Mouse (Mus musculus) lung, postnatal 4 days (tissue): Measurements from ENCODE around the gene Them7.

Experiments
- DNase-seq, 2 experiments: peaks; one replicate each; pipeline ENCODE4 v3.0.0; 2021

Gene Them7

DNA sequence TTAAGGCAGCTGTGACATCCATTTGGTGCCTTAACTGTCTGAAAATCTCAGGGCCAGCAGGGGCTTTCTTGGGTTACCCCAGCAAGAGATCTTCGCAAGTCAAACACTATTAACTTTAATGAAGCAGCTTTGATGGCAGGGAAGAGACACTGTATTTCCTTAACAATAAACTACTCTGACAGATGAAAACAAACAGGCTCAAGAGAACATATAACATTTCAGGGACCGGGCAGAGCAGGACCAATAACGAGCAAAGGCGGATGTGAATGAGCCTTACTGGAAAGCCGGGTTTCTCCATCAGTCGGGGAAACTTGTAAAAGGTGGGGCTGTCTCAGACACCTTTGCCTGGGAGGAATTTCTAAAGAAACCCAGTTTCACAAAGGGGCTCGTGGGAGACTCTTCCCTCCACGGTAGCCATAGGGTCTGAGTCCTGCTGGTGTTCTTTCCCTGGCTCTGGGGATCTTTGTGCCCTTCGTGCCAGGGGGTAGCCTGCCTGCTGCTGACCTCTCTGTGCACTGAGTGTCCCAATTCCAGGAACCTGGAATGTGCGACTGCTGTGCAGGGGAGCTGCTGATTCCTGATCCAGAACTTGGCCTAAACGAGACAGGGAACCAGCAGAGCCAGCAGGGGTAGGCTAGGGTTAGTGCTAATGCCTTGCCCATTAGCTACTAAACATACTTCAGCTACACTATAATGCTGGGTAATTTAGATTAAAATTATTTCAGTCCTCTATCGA, 11.4 kb downstream of the Them7 start:
- DNase-seq: no peak

DNA sequence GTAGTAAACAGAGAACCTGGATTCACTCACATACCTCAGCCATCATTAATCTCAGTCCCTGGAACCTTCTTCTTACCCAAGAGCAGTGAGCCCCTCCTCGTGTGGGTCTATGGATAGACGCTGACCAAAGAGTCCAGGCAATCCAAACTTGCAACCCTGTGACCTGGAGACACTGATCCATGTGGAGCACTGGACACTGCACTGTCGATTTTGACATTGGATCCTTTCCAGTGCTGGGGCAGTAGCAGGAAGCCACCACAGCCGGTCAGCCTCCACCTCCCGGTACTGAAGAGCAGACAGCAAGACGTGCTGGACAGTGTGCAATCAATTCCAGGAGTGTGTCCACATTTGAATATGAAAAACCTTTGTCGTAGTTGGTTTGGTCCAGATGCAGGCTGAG, 13.3 kb downstream of the Them7 start:
- no peak for DNase-seq

DNA sequence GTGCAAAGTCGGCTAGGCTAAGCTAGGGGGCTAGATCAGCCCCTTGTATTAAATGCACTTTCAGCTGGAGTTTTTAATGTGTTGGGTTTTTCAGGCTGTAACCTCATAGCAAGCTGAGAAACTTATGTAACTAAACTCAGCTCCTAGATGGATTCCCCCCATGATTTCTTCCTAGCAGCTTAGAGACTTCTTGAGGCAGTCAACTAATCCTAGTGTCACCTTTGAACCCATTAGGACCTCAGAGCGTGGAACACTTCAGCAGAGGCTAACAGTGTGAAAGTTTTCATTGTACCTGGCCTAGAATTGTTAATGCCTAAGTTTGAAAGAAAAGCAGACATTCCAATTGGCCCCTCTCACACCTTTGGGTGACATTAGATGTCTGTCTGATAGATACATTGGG, 13.7 kb downstream of the Them7 start:
- DNase-seq: no peak

DNA sequence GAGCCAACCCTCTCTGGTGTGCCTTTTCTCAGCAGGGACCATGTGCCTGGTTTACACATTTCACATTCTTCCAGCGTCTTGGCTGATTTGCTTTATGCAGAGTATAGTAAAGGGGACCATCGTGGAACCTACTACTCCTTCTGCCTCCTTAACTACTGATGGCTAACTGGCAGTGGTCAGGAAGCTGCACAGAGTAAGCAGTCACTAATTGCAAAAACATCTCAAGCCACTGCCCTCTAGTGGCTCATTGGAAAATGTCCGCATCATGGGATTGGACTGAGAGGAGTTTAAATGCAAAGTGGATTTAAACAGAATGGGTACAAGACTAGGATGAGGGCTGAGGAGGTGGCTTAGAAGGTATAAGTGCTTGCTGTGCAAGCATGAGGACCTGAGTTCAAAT, 14.7 kb downstream of the Them7 start:
- peak in 1 of 2 experiments; percentile 16 for DNase-seq

DNA sequence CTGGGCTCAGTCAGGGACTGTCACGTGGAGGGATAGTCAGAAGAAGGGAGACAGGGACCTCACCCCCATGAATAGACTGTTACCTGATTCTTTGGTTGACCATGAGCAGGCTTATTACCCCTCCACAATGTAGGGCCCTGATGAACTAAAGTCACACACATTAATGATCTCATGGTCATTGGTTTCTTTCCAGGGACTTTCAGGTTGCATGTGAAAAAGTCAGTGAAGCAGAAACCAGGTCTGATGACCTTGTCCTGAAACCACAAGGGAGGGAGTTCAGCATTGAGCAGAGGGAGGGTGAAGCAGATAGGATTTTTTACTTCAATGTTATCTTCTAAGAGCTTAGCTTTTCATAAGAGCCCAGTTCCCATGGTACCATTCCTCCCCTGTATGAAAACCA, 16.5 kb downstream of the Them7 start:
- DNase-seq: no peak

DNA sequence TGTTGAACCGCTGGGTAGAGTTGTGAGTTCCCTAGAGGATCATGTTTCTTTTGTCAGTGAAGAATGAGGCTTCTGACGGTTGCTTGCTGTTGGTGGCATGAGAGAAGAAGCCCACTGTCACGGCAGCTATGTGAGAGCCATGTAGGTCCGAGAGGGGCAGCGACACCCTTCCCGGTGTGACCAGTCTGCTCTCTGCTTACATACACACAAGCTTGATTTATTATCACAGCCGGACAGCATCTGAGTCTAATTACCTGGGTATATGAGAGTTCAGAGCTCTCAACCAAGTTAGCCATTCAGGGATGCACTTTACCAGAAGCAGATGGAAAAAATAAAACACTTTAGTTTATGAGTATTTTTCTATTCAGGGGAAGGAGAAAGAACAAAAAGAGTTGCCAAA, 18.8 kb downstream of the Them7 start:
- DNase-seq: no peak

DNA sequence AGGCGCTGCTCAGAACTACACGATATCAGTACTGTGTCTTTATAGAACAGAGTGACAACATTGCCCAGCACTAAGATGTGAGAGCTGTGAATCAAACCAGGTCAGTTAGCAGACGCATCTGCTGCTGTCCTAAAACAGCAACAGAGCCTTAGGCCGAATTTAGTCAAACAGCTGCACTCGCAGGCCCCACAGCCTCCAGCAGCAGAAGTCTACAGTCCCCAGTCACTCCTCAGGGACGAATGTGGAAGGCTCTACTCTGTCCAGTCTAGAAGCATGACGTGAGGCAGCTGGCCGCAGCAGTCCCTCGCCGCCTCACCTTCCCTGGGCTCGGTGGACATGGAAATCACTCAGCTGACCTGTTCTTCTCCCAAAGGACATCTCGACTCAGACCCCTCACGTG, 20.6 kb downstream of the Them7 start:
- DNase-seq: no peak

DNA sequence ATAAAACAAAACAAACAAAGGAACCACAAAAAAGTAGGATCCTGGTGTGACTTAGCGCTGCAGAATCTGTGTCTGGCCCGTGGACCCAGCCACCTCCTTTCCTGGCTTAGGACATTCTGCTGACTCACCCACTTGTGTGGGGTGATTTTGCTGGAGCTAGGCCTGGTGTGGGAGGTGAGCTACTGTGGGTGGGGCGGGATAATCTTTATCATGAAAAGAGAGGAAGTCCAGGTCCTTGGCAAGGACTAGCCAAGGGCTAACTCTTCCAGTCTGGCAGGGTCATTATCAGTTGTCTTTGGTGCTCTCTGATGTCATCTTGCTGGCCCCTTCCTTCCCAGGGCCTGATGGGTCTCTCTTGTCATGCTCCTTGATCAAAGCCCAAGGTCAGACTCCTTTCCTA, 27.9 kb downstream of the Them7 start:
- no peak for DNase-seq

DNA sequence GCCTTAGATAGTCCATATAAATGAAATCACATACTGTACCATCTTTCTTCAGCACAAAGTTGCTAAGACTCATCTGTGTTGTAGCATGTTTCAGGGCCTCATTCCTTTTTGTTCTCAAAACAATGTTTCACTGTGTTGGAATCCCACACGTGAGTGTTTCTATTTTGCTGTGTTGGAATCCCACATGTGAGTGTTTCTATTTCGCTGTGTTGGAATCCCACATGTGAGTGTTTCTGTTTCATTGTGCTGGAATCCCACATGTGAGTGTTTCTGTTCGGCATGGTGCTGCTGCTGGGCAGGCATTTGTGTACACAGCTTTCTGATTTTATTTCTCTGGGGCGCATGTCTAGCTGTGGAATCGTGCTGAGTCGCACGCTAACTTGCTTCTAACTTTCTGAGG, 28.7 kb downstream of the Them7 start:
- no peak for DNase-seq

DNA sequence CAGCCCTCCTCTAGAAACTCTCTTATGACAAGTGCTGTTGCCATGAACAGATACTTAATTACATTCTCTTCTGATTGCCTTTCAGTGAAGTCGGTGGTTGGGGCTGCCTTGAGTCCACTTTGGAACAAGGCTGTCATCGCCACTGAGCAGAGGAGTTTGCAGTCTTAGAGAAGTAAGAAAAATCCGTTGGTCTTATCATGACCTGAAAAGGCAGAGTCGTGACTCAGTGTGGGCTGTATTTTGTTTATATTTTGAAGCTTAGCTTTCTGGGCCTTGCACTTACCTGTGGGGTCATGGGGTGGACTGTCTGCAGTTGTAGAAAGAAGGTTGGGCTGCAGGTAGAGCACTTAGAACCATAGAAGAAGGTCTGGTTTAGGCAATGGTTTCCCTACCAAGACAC, 31.3 kb downstream of the Them7 start:
- no peak for DNase-seq

DNA sequence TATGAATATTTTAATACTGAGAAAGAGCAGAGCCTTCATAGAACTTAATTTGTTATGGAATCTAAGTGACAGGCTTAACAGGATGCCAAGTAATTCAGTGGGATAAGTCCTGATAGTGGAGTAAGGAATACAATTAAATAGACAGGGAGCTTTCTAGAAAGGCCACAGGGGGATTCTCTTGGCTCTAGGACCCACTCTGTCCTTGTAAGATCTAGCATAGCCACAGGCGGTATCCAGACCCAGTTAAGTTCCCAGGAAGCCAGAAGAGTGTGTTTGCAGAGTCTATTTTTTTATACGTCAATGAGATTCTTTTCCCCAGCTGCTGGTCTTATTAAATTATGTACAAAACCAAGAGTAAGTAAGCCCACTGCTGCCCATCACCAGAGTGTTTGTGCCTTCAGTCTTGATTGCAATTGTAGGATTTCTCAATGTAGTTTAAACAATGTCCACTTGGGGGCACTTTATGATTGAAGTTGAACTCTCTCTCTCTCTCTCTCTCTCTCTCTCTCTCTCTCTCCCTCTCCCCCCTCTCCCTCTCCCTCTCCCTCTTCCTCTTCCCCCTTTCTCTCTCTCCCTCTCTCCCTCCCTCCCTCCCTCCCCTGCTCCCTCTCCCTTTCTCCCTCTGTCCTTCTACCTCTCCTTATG, 32.4 kb downstream of the Them7 start:
- DNase-seq: no peak

DNA sequence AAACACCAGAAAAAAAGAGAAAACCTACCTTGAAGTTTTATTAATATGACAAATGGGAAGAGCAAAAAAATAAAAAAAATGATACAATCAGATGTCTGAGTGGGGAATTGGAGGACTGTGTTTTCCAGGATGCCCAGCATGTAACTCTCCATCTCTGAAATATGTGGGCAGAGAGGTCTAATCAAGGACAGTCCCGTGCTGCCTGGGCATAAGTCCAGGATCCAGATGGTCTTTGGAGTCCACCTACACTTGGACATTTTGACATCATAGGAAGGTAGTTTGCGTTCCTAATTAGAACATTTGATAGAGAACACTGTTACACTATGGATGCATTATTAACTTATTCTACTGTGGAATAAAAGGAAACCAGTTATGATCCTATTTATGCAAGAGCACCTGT, 33.3 kb downstream of the Them7 start:
- DNase-seq: no peak

DNA sequence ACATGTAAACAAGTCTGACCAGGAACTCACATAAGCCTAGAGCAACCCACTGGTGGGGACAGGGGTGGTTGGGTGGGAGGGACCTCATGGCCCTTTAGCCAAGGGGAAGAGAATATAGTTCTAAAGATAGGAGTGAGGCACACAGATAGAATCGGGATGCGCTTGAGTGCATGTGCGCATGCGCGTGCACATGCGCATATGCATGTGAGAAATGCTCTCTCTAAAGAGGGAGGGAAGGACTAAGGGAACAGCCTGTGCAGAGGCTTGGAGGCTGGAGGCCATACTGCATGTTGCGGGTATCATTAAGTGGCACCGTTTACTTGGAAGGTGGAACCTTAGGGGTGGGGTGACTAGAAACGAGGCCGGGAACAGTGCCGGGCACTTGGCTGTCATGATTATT, 37.2 kb downstream of the Them7 start:
- no peak for DNase-seq

DNA sequence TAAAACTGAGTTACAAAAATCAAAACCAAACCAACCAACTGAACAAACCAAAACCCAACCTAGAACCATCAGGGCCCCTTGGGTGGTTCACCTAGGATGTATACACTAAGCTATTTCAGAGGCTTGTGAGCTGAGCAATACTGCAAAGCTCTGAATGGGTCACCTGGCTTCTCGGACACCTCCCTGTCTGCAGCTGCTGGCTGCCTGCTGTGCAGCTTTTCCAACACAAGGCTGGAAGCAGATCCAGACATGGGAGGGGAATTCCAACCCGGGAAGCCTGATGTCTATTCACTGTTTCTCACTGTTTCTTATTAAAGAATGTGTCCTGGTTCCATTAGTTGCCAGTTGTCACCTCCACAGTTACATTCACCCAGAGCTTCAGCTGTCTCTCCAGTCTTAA, 39.1 kb downstream of the Them7 start:
- DNase-seq: no peak

DNA sequence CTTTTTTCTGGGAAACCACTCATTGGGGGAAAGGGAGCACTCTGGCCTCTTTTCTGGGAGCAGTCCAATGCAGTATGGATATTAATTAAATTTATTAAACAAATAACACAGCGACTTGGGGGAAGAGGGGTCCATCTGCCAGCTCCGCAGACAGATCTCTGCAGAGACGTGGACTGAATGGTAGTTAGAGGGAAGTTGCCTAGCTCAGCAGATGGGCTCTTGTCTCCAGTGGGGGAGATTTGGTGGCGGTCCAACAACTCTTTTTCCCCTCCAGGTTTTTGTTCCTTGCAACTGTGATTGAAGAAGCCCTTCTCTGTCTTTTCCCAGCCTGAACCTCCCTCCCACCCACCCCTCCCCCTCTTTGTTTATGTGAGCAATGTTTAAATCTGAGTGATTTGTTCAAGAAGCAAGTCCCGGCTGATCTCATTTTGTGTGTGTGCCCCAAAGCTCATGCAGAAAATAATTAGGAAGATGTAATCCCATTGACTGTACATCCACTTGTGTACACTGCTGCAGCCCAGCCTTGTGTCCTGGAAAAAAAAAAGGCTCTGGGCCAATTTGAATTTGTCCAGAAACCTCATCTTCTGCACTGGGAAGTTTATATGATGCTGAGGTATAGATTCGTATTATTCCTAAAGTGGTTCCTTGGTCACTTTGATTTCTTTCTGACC, 58.4 kb downstream of the Them7 start:
- DNase-seq: no peak

DNA sequence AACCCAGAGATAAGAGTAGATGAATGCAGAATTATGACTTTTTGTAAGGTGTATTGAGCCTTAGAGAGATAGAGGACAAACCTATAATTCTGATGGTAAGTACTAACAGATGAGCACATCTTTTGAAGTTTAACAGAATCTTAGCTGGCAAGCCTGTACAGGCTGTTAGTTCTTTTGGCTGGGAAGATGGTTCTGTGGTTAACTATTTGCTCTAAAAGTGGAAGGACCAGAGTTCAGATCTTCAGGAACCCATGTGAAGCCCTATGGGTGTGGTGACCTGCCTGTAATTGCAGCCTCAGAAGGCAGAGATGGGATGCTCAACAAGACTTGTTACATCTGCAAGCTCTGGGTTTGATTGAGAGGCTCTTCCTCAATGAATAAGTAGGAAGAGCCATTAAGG, 59.7 kb downstream of the Them7 start:
- DNase-seq: no peak

DNA sequence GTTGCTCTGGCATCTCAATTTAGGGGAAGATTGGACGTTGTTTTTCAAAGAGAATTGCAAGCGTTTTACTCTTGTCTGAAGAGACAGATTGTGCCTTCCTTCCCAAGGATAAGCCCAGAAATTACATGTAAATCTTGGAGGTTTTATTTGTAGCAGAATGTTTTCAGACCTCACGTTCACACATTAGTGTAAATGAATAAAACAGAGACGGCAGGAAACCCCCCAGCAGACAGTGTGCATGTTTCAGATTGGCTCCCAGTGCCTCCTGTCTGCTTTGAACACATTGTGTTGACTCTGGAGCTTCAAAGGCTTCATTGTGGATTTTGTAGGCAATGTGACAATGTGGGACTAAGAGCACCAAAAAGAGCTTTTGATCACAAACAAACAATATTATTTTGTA, 60.7 kb downstream of the Them7 start:
- no peak for DNase-seq

DNA sequence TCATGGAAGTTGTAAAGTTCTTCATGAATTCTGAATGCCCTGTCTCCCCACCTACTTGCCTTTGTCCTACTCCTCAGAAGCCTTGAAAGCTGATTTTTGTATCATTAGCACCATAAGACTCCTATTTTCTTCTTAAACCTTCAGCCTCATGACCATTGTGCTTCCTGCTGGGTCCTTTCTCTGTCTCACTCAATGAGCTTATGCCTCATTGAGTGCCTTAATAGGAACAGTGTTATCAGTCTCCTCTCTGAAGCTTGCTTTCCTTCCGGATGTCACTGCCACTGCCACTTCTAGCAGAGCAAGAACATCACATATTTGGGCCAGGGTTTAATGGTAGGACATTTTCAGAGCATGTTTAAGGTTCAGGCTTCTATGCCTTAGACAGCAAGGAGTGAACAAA, 71.7 kb downstream of the Them7 start:
- DNase-seq: no peak

DNA sequence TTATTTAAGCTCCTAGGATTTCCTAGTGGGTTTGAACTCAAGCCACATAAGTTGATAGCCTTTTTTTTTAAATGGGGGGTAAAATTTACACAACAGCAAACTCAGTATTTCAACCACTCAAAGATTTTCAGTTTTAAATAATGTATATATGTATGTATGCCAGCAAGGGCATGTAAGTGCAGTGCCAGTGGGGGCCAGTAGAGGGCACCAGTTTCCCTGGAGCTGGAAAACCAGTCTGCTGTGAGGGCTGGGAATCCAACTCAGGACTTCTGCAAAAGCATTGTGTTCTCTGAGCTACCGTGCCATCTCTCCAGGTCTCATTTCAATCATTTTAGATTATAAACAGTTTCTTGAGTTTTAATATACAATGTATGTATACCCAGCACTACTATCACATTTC, 74.8 kb downstream of the Them7 start:
- no peak for DNase-seq

DNA sequence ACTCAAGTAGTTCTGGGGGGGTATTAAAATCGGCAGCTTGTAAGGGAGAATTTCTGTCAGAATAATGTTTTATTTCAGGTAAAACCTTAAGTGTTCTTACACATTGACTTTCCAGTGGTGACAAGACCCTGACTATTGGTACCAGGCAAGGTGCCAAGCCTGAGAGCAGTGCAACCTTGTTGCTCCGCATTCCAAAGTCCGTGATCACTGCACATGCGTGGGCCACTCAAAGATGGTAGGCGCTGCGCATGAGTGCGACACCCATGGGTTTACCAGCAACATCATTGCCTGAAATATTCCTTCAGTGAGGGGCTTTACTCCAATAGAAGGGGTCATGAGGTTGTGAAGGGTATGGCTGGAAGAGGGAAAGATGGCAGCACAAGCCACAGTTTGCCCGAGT, 77.0 kb downstream of the Them7 start:
- DNase-seq: peak in 1 of 2 experiments; percentile 8

DNA sequence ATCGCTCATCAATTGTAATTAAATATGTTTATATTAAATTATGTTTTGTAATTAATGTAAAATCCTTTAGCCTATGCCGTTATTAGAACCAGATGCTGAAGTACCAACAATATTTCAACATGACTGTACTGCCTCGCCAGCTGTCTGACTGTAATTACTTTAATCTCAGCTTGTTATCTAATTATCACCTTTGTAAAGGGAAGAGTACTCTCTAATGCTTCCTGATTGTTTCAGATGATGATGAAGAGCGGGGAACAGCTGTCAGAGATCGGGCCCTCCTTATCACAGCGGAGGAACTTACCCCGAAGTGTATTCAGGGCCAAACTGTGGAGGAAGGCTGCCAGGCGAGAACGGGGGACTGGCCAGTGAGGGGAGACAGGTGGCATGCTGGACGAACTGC, 77.4 kb downstream of the Them7 start:
- no peak for DNase-seq

DNA sequence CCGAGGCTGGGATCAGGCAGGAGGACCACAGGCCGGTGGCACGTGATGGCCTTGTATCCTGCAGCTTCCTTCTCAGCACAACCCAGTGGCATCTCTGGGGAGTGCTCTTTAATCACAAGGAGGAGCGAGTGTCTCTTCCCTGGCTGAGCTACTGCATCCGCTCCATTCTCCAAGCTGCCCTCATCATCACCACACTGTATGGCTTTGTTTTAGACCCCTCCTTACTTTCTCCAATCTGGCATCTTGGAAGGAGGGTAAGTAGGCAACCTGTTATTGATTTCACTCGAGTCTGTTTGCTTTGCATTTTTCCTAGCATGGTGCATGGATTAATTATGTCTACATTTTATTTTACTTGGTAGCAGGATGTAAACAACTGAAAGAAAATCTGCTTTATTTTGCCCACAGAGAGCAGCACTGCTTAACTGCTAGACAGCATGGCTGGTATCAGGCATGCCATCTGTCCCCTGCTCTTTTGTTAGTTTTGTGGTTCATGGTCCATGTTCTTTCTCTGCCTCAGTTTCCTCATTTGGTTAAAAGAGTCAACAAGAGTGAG, 79.9 kb downstream of the Them7 start:
- no peak for DNase-seq

DNA sequence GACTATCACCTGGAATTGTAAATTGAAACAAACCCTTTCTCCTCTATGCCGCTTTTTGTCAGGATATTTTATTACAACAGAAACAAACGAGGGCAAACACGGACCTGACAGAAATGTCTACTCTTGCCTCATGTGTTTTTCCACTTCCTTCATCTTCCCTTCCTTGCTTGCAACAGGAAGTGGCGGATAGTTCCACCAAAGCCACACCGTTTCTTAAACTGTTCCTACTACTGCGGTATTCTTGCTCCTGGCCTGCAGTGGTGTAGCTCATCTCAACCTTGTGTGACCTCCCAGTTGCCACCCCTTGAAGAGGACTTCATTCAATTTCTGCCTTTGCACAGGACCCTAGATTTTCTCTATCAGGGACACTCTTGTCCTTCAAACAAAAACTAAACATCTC, 81.8 kb downstream of the Them7 start:
- DNase-seq: no peak

DNA sequence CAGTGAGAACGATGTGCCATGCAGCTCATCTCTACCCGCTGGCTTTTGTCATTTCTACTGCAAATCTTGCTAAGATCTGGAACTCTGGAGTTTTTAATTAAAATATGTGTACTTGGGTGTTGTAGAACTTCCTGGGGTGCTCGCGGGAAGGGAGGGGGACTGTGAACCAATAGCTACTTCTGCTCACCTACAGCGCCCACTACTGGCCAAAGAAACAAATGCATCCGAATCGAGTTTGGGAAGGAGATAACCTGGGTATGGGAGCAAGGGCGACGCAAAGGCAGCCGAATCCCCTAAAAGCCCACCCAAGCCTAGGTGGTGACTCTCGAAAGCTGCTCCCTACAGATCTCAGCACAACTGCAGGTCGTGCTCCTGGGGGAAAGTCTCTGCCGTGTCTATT, 87.3 kb downstream of the Them7 start:
- DNase-seq: no peak
